Mouse (Mus musculus) heart, adult 11 months (tissue): ENCODE measurements at regions not wholly inside any gene's neighbourhood (a gene's known extent, or its start where the extent isn't known, plus 50 kb on each side); places are given as distances from the start of the nearest gene placed in this dataset.
A peak's percentile ranks its signal among the peaks of the same experiment; 100 is the strongest.

Source experiments
- DNase-seq: peaks from one replicate; pipeline ENCODE4 v3.0.0; 2022

GRCm38 (mm10) chr4:55664822-55665221 lies 132.6 kb upstream of the Klf4 start:
- no peak for DNase-seq

GRCm38 (mm10) chr4:55663856-55664255 lies 131.6 kb upstream of the Klf4 start:
- DNase-seq, result no peak

- peak; percentile 99 for DNase-seq
Observed at GRCm38 (mm10) chr4:55662041-55662440, 129.8 kb upstream of the Klf4 start.

GRCm38 (mm10) chr4:55658904-55659303 lies 126.6 kb upstream of the Klf4 start:
- DNase-seq, result no peak

- DNase-seq, result no peak
Observed at GRCm38 (mm10) chr4:55655329-55655728, 123.1 kb upstream of the Klf4 start.

GRCm38 (mm10) chr4:55652628-55653027 lies 120.4 kb upstream of the Klf4 start:
- DNase-seq, result peak; percentile 90

GRCm38 (mm10) chr4:55651811-55652410 lies 119.6 kb upstream of the Klf4 start:
- DNase-seq, result peak; percentile 96

GRCm38 (mm10) chr4:55651051-55651763 lies 118.9 kb upstream of the Klf4 start:
- peak; percentile 100 for DNase-seq

- peak; percentile 95 for DNase-seq
Observed at GRCm38 (mm10) chr4:55650186-55650585, 117.9 kb upstream of the Klf4 start.

GRCm38 (mm10) chr4:55648376-55648775 lies 116.1 kb upstream of the Klf4 start:
- no peak for DNase-seq

- no peak for DNase-seq
Observed at GRCm38 (mm10) chr4:55645432-55645831, 113.2 kb upstream of the Klf4 start.

GRCm38 (mm10) chr4:55644895-55645294 lies 112.6 kb upstream of the Klf4 start:
- DNase-seq, result no peak

GRCm38 (mm10) chr4:55634946-55635511 lies 102.8 kb upstream of the Klf4 start:
- no peak for DNase-seq

GRCm38 (mm10) chr4:55631157-55631556 lies 98.9 kb upstream of the Klf4 start:
- no peak for DNase-seq

- peak; percentile 95 for DNase-seq
Observed at GRCm38 (mm10) chr4:55630215-55630614, 97.9 kb upstream of the Klf4 start.

GRCm38 (mm10) chr4:55624779-55625178 lies 92.5 kb upstream of the Klf4 start:
- no peak for DNase-seq

- DNase-seq, result peak; percentile 98
Observed at GRCm38 (mm10) chr4:55623151-55623760, 91.0 kb upstream of the Klf4 start.

GRCm38 (mm10) chr4:55622651-55623050 lies 90.4 kb upstream of the Klf4 start:
- peak; percentile 96 for DNase-seq

GRCm38 (mm10) chr4:55619891-55620290 lies 87.6 kb upstream of the Klf4 start:
- DNase-seq, result no peak

GRCm38 (mm10) chr4:55615808-55616207 lies 83.5 kb upstream of the Klf4 start:
- peak; percentile 90 for DNase-seq

- no peak for DNase-seq
Observed at GRCm38 (mm10) chr4:55613523-55613922, 81.3 kb upstream of the Klf4 start.

- no peak for DNase-seq
Observed at GRCm38 (mm10) chr4:55610998-55611397, 78.7 kb upstream of the Klf4 start.

- no peak for DNase-seq
Observed at GRCm38 (mm10) chr4:55609214-55609613, 76.9 kb upstream of the Klf4 start.

- DNase-seq, result peak; percentile 90
Observed at GRCm38 (mm10) chr4:55605541-55605940, 73.3 kb upstream of the Klf4 start.
